Mouse (Mus musculus): ENCODE measurements around the gene Tbc1d2. TPM values are rescaled to one million over a fixed set of nuclear protein-coding genes. Genes with fewer than 3 reads are reported as not detected.
"Not testable (repeated sequence)": the region's sequence is repeated elsewhere in the genome, so short reads cannot be mapped to it uniquely, and the experiment has no call there.

Tbc1d2 gene
- polyA plus RNA-seq, 1 experiment, result 3.0 TPM

DNA sequence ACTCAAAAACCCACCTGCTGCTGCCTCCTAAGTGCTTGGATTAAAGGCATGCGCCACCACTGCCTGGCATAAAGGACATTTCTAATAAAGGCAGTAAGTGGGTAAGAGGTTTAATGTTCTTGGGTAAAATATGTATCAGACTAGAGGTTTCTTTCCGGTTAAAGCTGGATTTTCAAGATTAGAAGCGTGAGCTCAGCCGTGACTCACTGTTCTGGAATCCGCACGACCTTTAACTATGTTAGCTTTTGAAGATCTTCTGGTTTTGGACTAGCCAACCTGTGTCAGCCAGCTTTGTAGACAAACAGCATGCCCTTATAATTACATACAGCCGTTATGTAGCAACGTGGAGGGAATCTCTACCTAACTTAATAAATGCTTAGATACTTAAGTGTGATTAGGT lies 10.1 kb downstream of the Tbc1d2 start:
- no peak for TF ChIP-seq POLR2A (IDR thresholded peaks at IDR 0.05; ENCODE audit: borderline replicate concordance, insufficient read depth, low read length)
- no peak for TF ChIP-seq CTCF (IDR thresholded peaks at IDR 0.05; ENCODE audit: borderline replicate concordance, insufficient read depth, low read depth, low read length)
- H3K27me3 ChIP-seq (ENCODE audit: control insufficient read depth, insufficient read depth, low read length), result no peaks in the 10 kb centered on the region
- 92% methylated on average over 8 of the region's 8 CpGs for whole genome bisulfite sequencing

GRCm38 (mm10) chr4:46637250-46637649 lies 12.8 kb downstream of the Tbc1d2 start:
- DNase-seq; H3K27ac ChIP-seq (ENCODE audit: insufficient read depth, low read length); H3K4me1 ChIP-seq (ENCODE audit: control insufficient read depth, insufficient read depth, low read length); H3K27me3 ChIP-seq (ENCODE audit: control insufficient read depth, insufficient read depth, low read length); H3K4me3 ChIP-seq (replicated peaks; ENCODE audit: insufficient read depth, low read depth, low read length): not testable (repeated sequence)
- 83% methylated on average over 10 of the region's 10 CpGs for WGBS

More for the DNA sequence above, 10.1 kb downstream of the Tbc1d2 start:
- Histone ChIP-seq H3K4me1 (ENCODE audit: control insufficient read depth, insufficient read depth, low read length) (no peaks in the 10 kb centered on the region), H3K27ac (ENCODE audit: insufficient read depth, low read length) (no peak overlapping the region), H3K4me3 (replicated peaks; ENCODE audit: insufficient read depth, low read depth, low read length) (no peak overlapping the region)
- DNase-seq, result no peak

DNA sequence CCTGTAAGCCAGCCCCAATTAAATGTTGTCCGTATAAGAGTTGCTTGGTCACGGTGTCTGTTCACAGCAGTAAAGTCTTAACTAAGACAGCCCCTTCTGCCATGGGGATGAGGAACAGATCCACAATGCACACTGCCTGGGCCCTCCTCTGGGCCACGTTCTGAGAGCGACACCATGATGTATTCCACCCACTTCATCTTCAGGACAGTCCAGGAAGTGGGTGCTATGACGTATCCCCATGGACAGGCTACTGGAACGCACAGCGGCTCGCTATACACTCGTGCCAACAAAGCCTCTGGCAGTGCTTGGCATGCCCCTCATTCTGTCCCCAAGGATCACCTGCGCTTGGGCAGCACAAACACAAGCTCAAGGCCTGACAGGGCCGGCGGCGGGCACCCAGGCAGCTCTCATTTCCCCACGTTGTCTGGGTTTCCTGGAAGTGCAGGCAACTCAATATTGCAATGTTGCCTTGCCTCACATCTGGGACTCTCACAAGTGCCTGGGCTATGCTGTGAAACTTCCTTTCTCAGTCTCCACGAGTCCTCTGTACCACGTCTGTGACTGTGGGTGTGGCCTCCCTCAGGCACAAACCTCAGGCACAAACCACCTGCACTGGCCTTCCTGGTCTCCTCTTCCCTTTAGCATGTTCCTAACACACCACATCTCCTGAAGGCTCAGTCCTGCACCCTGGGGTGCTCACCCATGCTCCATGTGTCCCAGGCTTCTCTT lies 14.1 kb downstream of the Tbc1d2 start:
- Histone ChIP-seq H3K27me3 (ENCODE audit: control insufficient read depth, insufficient read depth, low read length) (no peaks in the 10 kb centered on the region), H3K4me1 (ENCODE audit: control insufficient read depth, insufficient read depth, low read length) (no peaks in the 10 kb centered on the region), H3K4me3 (replicated peaks; ENCODE audit: insufficient read depth, low read depth, low read length) (no peak overlapping the region), H3K27ac (ENCODE audit: insufficient read depth, low read length) (no peak overlapping the region)
- no peak for DNase-seq
- 74% methylated on average over 16 of the region's 16 CpGs for WGBS
- no peak for TF ChIP-seq CTCF (IDR thresholded peaks at IDR 0.05; ENCODE audit: borderline replicate concordance, insufficient read depth, low read depth, low read length)

DNA sequence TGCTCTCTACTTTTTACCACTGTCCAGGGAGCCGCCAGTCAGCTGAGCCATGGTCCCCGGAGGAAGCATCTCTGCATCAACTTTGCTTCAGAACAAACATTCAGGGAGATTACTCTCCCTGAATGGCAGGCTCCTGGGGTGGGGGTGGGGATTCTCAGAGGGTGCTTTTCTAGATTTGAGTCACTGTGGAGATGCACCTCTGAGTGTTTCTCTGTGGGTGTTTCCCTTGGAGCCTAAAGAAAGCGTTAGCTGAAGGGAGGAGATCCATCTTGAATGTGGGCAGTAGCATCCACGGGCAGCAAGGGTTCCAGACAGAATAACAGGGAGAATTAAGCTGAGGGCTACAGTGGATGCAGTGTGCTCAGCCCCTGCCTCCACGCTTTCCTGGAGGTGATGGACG lies 15.1 kb downstream of the Tbc1d2 start:
- DNase-seq, result no peak
- 85% methylated on average over 6 of the region's 6 CpGs for WGBS
- H3K27me3 ChIP-seq (ENCODE audit: control insufficient read depth, insufficient read depth, low read length), result no peaks in the 10 kb centered on the region
- H3K4me1 ChIP-seq (ENCODE audit: control insufficient read depth, insufficient read depth, low read length), result no peaks in the 10 kb centered on the region
- H3K27ac ChIP-seq (ENCODE audit: insufficient read depth, low read length), result no peak overlapping the region
- TF ChIP-seq CTCF (IDR thresholded peaks at IDR 0.05; ENCODE audit: borderline replicate concordance, insufficient read depth, low read depth, low read length) (no peak), POLR2A (IDR thresholded peaks at IDR 0.05; ENCODE audit: borderline replicate concordance, insufficient read depth, low read length) (no peak)
- no peak overlapping the region for H3K4me3 ChIP-seq (replicated peaks; ENCODE audit: insufficient read depth, low read depth, low read length)

DNA sequence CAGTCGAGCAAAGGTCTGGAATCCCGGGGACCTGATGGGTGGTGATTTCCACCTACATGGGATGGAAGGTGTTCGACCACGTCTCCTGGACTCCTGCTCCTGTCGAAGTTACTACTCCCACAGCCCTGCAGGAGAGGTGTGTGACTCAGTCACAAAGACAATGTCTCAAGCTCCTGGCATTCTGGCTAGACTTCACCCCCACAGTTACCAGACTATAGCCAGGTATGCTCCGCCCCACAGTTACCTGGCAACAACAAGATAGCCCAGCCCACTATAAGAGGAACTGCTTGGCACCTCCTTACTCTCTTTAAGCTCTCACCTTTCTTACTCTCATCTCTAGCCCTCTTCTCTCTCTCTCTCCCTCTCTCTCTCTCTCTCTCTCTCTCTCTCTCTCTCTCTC lies 16.4 kb downstream of the Tbc1d2 start:
- not testable (repeated sequence) for H3K27me3 ChIP-seq (ENCODE audit: control insufficient read depth, insufficient read depth, low read length); H3K4me1 ChIP-seq (ENCODE audit: control insufficient read depth, insufficient read depth, low read length); H3K27ac ChIP-seq (ENCODE audit: insufficient read depth, low read length); DNase-seq; H3K4me3 ChIP-seq (replicated peaks; ENCODE audit: insufficient read depth, low read depth, low read length)
- WGBS, result 83% methylated on average over 6 of the region's 6 CpGs

GRCm38 (mm10) chr4:46632465-46632864 lies 17.5 kb downstream of the Tbc1d2 start:
- TF ChIP-seq CTCF (IDR thresholded peaks at IDR 0.05; ENCODE audit: borderline replicate concordance, insufficient read depth, low read depth, low read length) (no peak), POLR2A (IDR thresholded peaks at IDR 0.05; ENCODE audit: borderline replicate concordance, insufficient read depth, low read length) (no peak)
- DNase-seq, result no peak
- no peaks in the 10 kb centered on the region for H3K4me1 ChIP-seq (ENCODE audit: control insufficient read depth, insufficient read depth, low read length)
- 85% methylated on average over 2 of the region's 2 CpGs for WGBS
- no peaks in the 10 kb centered on the region for H3K27me3 ChIP-seq (ENCODE audit: control insufficient read depth, insufficient read depth, low read length)
- no peak overlapping the region for H3K27ac ChIP-seq (ENCODE audit: insufficient read depth, low read length)
- no peak overlapping the region for H3K4me3 ChIP-seq (replicated peaks; ENCODE audit: insufficient read depth, low read depth, low read length)

GRCm38 (mm10) chr4:46630390-46630789 lies 19.6 kb downstream of the Tbc1d2 start:
- H3K4me3 ChIP-seq (replicated peaks; ENCODE audit: insufficient read depth, low read depth, low read length), result no peak overlapping the region
- H3K27ac ChIP-seq (ENCODE audit: insufficient read depth, low read length), result no peak overlapping the region
- TF ChIP-seq CTCF (IDR thresholded peaks at IDR 0.05; ENCODE audit: borderline replicate concordance, insufficient read depth, low read depth, low read length) (no peak), POLR2A (IDR thresholded peaks at IDR 0.05; ENCODE audit: borderline replicate concordance, insufficient read depth, low read length) (no peak)
- DNase-seq, result no peak
- 76% methylated on average over 9 of the region's 9 CpGs for WGBS
- H3K4me1 ChIP-seq (ENCODE audit: control insufficient read depth, insufficient read depth, low read length), result peaks cover 3% of the 10 kb centered on the region
- H3K27me3 ChIP-seq (ENCODE audit: control insufficient read depth, insufficient read depth, low read length), result no peaks in the 10 kb centered on the region

DNA sequence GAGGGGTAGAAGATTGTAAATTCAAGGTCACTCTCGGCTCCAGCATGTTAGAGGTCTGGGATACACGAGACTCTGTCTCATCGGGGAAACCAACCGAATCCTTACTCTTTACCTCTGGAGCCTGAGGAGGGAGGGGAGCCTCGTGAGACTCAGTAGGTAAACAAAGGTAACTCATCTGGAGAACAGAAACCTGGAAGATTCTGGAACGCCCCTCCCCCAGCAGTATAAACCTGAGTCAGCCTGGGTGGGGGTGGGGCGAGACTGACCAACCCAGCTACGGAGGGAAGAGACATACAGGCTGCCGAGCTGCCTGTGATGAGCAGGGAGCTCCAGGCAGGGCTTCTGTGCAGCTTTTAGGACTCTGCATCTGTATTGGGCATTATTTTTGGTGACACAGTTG lies 21.1 kb downstream of the Tbc1d2 start:
- no peak for DNase-seq
- no peaks in the 10 kb centered on the region for H3K27me3 ChIP-seq (ENCODE audit: control insufficient read depth, insufficient read depth, low read length)
- 83% methylated on average over 9 of the region's 9 CpGs for WGBS
- peaks cover 14% of the 10 kb centered on the region for H3K4me1 ChIP-seq (ENCODE audit: control insufficient read depth, insufficient read depth, low read length)
- no peak overlapping the region for H3K4me3 ChIP-seq (replicated peaks; ENCODE audit: insufficient read depth, low read depth, low read length)
- no peak overlapping the region for H3K27ac ChIP-seq (ENCODE audit: insufficient read depth, low read length)
- TF ChIP-seq POLR2A (IDR thresholded peaks at IDR 0.05; ENCODE audit: borderline replicate concordance, insufficient read depth, low read length) (no peak), CTCF (IDR thresholded peaks at IDR 0.05; ENCODE audit: borderline replicate concordance, insufficient read depth, low read depth, low read length) (no peak)
